Mouse (Mus musculus): Measurements from ENCODE around the gene Slc25a18.

Gene Slc25a18

GRCm38 (mm10) chr6:120841754-120842153, 68.4 kb downstream of the Slc25a18 start:
- DNase-seq (ENCODE audit: low read depth, low spot score): no peak

Data from WW6 (cell line).